Mouse (Mus musculus): ENCODE measurements around the gene Tmem145. TPM values are rescaled to one million over a fixed set of nuclear protein-coding genes. Genes with fewer than 3 reads are reported as not detected.

Tmem145 gene
- polyA plus RNA-seq, 1 experiment = 1.3 TPM

DNA sequence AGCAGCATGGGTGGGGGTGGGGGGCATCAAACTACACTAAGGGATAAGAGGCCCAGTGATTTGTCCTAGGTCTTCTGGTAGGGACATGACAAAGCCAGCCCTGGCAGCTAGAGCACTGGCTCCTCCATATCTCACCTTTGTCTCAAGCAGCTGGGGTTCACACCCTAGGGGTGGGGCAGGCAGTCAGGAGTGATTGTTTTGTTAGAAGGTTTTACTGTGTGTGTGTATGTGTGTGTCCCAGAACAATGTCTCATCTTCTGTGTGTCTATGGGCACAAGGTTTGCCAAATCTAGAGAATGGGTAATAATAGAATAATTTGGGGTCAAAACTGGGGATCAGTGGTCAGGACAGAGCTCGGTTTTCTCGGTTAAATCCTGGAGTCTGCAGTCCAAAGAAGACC is 425 bp upstream of the Tmem145 start:
- Histone ChIP-seq H3K27me3 (ENCODE audit: control insufficient read depth, insufficient read depth, low read length) (no peaks in the 10 kb centered on the region), H3K4me1 (ENCODE audit: control insufficient read depth, insufficient read depth, low read length) (peaks cover 19% of the 10 kb centered on the region)

DNA sequence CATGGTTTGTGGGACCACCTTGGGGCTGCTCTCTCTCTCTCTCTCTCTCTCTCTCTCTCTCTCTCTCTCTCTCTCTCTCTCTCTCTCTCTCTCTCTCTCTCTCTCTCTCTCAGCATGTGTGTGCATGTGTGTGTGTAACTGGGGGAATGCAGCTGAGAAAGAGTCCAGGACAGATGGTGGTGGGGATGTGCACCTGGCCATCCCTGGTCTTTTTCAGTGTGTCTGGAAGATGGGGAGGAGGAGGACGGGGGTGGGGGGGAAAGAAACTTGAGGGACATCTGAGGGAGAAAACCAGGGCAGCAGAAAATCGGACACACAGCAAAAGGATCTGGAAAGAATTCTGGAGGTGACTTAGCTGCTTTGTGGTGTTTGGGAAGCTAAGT is 699 bp downstream of the Tmem145 start:
- Histone ChIP-seq H3K4me1 (ENCODE audit: control insufficient read depth, insufficient read depth, low read length) (peaks cover 13% of the 10 kb centered on the region), H3K4me3 (ENCODE audit: control insufficient read depth, low read depth, low read length) (no peak overlapping the region), H3K27me3 (ENCODE audit: control insufficient read depth, insufficient read depth, low read length) (no peaks in the 10 kb centered on the region), H3K36me3 (ENCODE audit: control insufficient read depth, insufficient read depth, low read length) (peaks cover 4% of the 10 kb centered on the region; the same call in 1 of the 2 replicates), H3K27ac (ENCODE audit: control insufficient read depth, insufficient read depth, low read depth, low read length) (no peak overlapping the region)
- TF ChIP-seq POLR2A (IDR thresholded peaks at IDR 0.05; ENCODE audit: control insufficient read depth, low read depth, low read length) (no peak), CTCF (IDR thresholded peaks at IDR 0.05; ENCODE audit: control insufficient read depth, insufficient read depth, insufficient replicate concordance, low read depth, low read length) (no peak)

More for the DNA sequence above, 425 bp upstream of the Tmem145 start:
- TF ChIP-seq POLR2A (IDR thresholded peaks at IDR 0.05; ENCODE audit: control insufficient read depth, low read depth, low read length) = no peak
- no peak for TF ChIP-seq CTCF (IDR thresholded peaks at IDR 0.05; ENCODE audit: control insufficient read depth, insufficient read depth, insufficient replicate concordance, low read depth, low read length)
- peaks cover 4% of the 10 kb centered on the region; the same call in 1 of the 2 replicates for H3K36me3 ChIP-seq (ENCODE audit: control insufficient read depth, insufficient read depth, low read length)
- peak overlapping the region; percentile 54 for H3K27ac ChIP-seq (ENCODE audit: control insufficient read depth, insufficient read depth, low read depth, low read length)
- H3K4me3 ChIP-seq (ENCODE audit: control insufficient read depth, low read depth, low read length) = peak overlapping the region; percentile 78

DNA sequence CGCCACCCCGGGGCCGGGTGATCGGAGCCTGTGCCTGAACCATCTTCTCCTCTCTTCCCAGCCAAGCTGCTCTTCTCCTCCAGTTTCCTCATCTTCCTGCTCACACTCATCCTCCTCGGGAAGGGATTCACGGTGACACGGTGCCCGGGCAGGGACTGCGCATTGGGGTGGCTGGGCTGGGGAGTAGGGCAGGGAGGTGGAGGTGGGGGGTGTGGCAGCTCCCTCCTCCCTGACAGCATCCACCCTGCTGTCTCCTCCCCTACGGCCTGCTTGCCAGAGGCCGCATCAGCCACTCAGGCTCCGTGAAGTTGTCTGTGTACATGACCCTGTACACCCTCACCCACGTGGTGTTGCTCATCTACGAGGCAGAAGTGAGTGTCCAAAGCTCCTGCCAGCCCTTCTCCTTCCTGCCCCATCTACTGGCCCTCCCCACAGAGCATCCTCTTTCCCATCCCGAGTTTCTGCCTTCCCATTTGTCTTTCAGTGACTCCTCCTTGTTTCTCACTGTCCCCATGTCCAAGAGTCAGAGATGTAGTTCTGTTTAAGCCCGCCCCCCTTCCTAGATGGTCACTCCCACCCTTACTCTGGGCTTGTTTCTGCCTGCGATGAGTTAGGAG is 2.9 kb downstream of the Tmem145 start:
- H3K27me3 ChIP-seq (ENCODE audit: control insufficient read depth, insufficient read depth, low read length) = no peaks in the 10 kb centered on the region
- TF ChIP-seq CTCF (IDR thresholded peaks at IDR 0.05; ENCODE audit: control insufficient read depth, insufficient read depth, insufficient replicate concordance, low read depth, low read length) = no peak
- no peak for TF ChIP-seq POLR2A (IDR thresholded peaks at IDR 0.05; ENCODE audit: control insufficient read depth, low read depth, low read length)
- H3K4me1 ChIP-seq (ENCODE audit: control insufficient read depth, insufficient read depth, low read length) = peaks cover 12% of the 10 kb centered on the region

DNA sequence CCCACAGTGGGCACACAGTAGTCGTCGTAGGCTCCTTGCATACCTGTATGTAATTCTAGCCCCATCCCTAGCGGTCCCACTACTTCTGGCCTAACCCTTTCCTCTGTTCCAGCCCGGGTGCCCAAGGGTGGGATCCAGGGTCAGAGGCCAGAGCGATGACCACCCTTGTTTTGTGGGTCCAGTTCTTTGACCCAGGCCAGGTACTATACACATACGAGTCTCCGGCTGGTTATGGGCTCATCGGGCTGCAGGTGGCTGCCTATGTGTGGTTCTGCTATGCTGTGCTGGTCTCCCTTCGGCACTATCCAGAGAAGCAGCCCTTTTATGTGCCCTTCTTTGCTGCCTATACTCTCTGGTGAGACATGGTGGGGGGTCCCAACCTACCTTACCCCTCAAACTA is 3.5 kb downstream of the Tmem145 start:
- Histone ChIP-seq H3K27me3 (ENCODE audit: control insufficient read depth, insufficient read depth, low read length) (no peaks in the 10 kb centered on the region; the same call in 1 of the 2 replicates), H3K4me3 (ENCODE audit: control insufficient read depth, low read depth, low read length) (no peak overlapping the region)

More for the DNA sequence above, 2.9 kb downstream of the Tmem145 start:
- Histone ChIP-seq H3K27ac (ENCODE audit: control insufficient read depth, insufficient read depth, low read depth, low read length) (no peak overlapping the region), H3K4me3 (ENCODE audit: control insufficient read depth, low read depth, low read length) (no peak overlapping the region), H3K36me3 (ENCODE audit: control insufficient read depth, insufficient read depth, low read length) (no peaks in the 10 kb centered on the region)

DNA sequence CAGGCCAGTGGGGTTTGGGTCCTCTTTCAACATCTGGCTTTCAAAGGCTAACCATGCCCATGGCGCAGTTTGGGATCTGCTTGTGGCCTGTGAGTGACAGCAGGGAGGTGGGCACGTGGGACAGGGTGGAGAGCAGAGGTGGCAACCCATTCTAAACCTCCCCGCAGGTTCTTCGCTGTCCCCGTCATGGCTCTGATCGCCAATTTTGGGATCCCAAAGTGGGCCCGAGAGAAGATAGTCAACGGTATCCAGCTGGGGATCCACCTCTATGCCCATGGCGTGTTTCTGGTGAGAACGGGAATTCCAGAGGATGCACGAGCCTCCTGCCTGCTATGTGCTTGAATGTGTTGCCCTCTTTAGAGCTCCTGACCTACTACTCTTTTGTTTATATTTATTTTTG is 5.3 kb downstream of the Tmem145 start:
- H3K4me3 ChIP-seq (ENCODE audit: control insufficient read depth, low read depth, low read length) = no peak overlapping the region
- TF ChIP-seq CTCF (IDR thresholded peaks at IDR 0.05; ENCODE audit: control insufficient read depth, insufficient read depth, insufficient replicate concordance, low read depth, low read length) = no peak
- TF ChIP-seq POLR2A (IDR thresholded peaks at IDR 0.05; ENCODE audit: control insufficient read depth, low read depth, low read length) = no peak
- H3K36me3 ChIP-seq (ENCODE audit: control insufficient read depth, insufficient read depth, low read length) = no peaks in the 10 kb centered on the region
- H3K27ac ChIP-seq (ENCODE audit: control insufficient read depth, insufficient read depth, low read depth, low read length) = no peak overlapping the region
- no peaks in the 10 kb centered on the region; the same call in 1 of the 2 replicates for H3K27me3 ChIP-seq (ENCODE audit: control insufficient read depth, insufficient read depth, low read length)
- peaks cover 19% of the 10 kb centered on the region for H3K4me1 ChIP-seq (ENCODE audit: control insufficient read depth, insufficient read depth, low read length)

More for the DNA sequence above, 3.5 kb downstream of the Tmem145 start:
- Histone ChIP-seq H3K27ac (ENCODE audit: control insufficient read depth, insufficient read depth, low read depth, low read length) (no peak overlapping the region), H3K4me1 (ENCODE audit: control insufficient read depth, insufficient read depth, low read length) (peaks cover 13% of the 10 kb centered on the region), H3K36me3 (ENCODE audit: control insufficient read depth, insufficient read depth, low read length) (no peaks in the 10 kb centered on the region)
- TF ChIP-seq CTCF (IDR thresholded peaks at IDR 0.05; ENCODE audit: control insufficient read depth, insufficient read depth, insufficient replicate concordance, low read depth, low read length) = no peak

DNA sequence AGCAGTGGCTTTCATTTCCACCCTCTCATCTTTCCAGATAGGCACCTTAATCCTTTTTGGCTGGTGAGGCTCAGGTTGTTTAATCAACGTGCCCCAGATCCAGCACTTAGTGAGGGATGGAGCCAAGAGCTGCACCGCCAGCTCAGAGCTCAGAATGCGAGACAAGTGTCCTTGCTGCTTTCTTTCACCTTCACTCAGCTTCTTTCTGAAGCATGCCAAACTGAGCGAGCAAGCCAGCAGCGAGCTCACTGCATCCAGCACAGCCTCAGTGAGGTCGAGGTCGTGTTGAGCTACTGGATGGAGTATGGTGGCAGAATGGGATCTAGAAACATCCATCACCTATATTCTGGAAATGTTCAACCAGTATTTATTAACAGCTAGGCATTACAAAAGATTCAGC is 7.4 kb downstream of the Tmem145 start:
- peaks cover 19% of the 10 kb centered on the region for H3K4me1 ChIP-seq (ENCODE audit: control insufficient read depth, insufficient read depth, low read length)
- TF ChIP-seq POLR2A (IDR thresholded peaks at IDR 0.05; ENCODE audit: control insufficient read depth, low read depth, low read length) (no peak), CTCF (IDR thresholded peaks at IDR 0.05; ENCODE audit: control insufficient read depth, insufficient read depth, insufficient replicate concordance, low read depth, low read length) (no peak)
- no peaks in the 10 kb centered on the region for H3K36me3 ChIP-seq (ENCODE audit: control insufficient read depth, insufficient read depth, low read length)
- H3K27me3 ChIP-seq (ENCODE audit: control insufficient read depth, insufficient read depth, low read length) = no peaks in the 10 kb centered on the region; the same call in 1 of the 2 replicates
- no peak overlapping the region for H3K4me3 ChIP-seq (ENCODE audit: control insufficient read depth, low read depth, low read length)
- no peak overlapping the region for H3K27ac ChIP-seq (ENCODE audit: control insufficient read depth, insufficient read depth, low read depth, low read length)

DNA sequence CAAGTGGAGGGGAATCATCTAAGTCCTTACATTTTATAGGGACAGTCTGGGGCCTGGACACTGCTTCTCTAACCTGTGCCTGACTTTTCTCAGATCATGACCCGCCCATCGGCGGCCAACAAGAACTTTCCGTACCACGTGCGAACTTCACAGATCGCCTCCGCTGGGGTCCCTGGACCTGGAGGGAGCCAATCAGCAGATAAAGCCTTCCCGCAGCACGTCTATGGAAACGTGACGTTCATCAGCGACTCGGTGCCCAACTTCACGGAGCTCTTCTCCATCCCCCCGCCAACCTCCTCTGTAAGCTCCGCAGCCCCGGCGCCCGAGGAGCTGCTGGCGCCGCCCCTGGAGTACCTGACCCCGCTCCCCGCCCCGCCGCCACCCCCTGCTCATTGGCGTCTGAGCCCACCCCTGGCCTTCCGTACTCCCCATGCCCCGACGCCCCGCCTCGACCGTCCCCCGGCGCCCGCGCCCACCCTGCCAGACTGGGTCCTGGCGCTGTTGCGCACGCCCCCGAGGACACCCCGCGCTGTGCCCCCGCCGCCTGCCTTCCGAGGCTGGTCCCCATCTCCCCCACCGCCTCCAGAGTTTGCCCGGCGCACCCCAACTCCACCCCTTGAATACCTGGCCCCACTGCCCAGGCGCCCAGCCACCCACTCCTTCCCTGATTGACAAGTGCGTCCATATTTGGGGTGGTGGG is 8.8 kb downstream of the Tmem145 start:
- H3K27ac ChIP-seq (ENCODE audit: control insufficient read depth, insufficient read depth, low read depth, low read length) = no peak overlapping the region
- H3K4me3 ChIP-seq (ENCODE audit: control insufficient read depth, low read depth, low read length) = peak overlapping the region; percentile 48
- TF ChIP-seq POLR2A (IDR thresholded peaks at IDR 0.05; ENCODE audit: control insufficient read depth, low read depth, low read length) (no peak), CTCF (IDR thresholded peaks at IDR 0.05; ENCODE audit: control insufficient read depth, insufficient read depth, insufficient replicate concordance, low read depth, low read length) (no peak)
- H3K27me3 ChIP-seq (ENCODE audit: control insufficient read depth, insufficient read depth, low read length) = no peaks in the 10 kb centered on the region; the same call in 1 of the 2 replicates
- peaks cover 19% of the 10 kb centered on the region for H3K4me1 ChIP-seq (ENCODE audit: control insufficient read depth, insufficient read depth, low read length)
- no peaks in the 10 kb centered on the region for H3K36me3 ChIP-seq (ENCODE audit: control insufficient read depth, insufficient read depth, low read length)
